Mouse (Mus musculus): ENCODE results near the gene Mtx1.
"Not testable (repeated sequence)": the region's sequence is repeated elsewhere in the genome, so short reads cannot be mapped to it uniquely, and the experiment has no call there.

Gene Mtx1

DNA sequence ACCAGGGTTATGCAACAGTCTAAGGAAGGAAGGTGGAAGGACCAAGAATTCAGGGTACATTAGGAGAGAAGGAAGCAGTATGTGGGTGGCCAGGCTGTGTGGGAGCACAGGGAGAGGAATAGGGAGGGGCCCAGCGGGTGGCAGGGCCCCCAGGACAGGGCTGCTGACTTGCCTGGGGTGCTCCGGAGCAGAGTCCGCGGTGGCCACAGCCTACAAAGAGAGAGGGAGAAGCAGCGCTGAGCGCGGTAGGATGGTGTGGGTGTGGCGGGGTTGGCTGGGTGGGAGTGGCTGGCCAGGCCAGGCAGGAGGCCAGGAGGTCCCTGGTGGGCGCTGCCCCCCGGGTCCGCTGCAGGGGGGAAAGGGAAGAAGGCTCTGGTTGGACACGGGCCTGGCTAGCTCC is 11.6 kb upstream of the Mtx1 start:
- no peak for DNase-seq

GRCm38 (mm10) chr3:89237682-89238081 is 10.8 kb upstream of the Mtx1 start:
- DNase-seq = no peak

GRCm38 (mm10) chr3:89236516-89236915 is 9.6 kb upstream of the Mtx1 start:
- no peak for DNase-seq

GRCm38 (mm10) chr3:89233562-89234110 is 6.7 kb upstream of the Mtx1 start:
- peak; percentile 63 for DNase-seq

- peak; percentile 50 for DNase-seq
These were observed 5.7 kb upstream of the Mtx1 start for GRCm38 (mm10) chr3:89232614-89233013.

DNA sequence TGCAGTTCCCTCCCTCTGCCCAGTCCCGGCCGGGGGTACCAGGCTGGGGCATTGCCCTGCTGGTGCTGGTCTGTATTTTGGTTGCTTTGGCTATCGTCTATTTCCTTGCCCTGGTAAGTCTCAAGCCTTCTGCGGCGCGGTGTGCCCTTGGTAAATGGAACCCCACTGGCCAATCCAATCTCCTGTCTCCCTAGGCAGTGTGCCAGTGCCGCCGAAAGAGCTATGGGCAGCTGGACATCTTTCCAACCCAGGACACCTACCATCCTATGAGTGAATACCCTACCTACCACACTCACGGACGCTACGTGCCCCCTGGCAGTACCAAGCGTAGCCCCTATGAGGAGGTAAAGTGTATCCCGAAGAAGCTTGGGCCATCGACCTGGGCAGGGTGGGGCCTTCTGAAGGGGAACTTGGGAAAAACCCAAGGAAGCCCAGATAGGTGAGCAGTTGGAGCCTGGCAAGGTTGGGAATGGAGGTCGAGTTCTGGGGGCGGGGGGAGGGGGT is 4.9 kb upstream of the Mtx1 start:
- DNase-seq = no peak

DNA sequence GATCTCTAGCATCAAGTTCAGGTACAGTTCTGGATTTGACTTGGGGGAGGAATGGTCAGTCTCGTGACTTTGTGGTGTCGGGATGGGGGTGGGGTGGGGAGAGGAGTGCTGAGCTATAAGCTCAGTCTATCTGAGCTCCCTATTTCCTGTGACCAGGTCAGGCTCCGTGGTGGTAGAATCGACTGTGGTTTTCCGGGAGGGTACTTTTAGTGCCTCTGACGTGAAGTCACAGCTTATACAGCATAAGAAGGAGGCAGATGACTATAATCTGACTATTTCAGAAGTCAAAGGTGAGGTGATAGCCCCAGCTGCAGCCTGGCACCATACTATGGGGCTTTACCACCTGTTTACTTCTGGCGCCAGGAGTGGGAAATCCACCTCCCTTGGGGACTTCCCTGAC is 4.5 kb upstream of the Mtx1 start:
- no peak for DNase-seq

DNA sequence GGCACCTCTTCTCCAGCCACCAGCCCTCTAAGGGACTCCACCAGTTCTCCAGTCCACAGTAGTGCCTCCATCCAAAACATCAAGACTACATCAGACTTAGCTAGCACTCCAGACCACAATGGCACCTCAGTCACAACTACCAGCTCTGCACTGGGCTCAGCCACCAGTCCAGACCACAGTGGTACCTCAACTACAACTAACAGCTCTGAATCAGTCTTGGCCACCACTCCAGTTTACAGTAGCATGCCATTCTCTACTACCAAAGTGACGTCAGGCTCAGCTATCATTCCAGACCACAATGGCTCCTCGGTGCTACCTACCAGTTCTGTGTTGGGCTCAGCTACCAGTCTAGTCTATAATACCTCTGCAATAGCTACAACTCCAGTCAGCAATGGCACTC is 3.7 kb upstream of the Mtx1 start:
- no peak for DNase-seq

- no peak for DNase-seq
These were observed 2.4 kb upstream of the Mtx1 start for GRCm38 (mm10) chr3:89229276-89229675.

GRCm38 (mm10) chr3:89228836-89229235 is 1.9 kb upstream of the Mtx1 start, which contains the start of gene Muc1:
Gene Muc1, plus strand, starts transcription at chr3:89229057.
- DNase-seq = peak; percentile 59

DNA sequence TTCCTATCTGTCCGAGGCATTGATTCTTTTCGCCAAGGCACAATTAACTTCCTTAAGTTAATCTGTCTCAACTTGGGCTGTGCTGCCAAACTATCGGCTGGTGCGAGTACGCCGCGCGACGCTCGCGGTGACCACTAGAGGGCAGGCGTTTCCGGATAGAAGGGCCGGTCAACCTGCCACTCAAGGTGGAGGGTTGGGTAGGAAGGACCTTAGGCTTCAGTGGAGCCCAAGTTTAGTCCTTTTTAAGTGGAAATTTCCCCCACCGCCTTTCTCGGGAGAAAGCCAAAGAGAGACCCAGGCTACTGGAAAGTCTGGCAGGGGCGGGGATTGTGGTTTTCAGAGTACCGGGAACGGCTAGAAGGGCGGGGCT is 1.3 kb upstream of the Mtx1 start:
- peak; percentile 94 for DNase-seq

DNA sequence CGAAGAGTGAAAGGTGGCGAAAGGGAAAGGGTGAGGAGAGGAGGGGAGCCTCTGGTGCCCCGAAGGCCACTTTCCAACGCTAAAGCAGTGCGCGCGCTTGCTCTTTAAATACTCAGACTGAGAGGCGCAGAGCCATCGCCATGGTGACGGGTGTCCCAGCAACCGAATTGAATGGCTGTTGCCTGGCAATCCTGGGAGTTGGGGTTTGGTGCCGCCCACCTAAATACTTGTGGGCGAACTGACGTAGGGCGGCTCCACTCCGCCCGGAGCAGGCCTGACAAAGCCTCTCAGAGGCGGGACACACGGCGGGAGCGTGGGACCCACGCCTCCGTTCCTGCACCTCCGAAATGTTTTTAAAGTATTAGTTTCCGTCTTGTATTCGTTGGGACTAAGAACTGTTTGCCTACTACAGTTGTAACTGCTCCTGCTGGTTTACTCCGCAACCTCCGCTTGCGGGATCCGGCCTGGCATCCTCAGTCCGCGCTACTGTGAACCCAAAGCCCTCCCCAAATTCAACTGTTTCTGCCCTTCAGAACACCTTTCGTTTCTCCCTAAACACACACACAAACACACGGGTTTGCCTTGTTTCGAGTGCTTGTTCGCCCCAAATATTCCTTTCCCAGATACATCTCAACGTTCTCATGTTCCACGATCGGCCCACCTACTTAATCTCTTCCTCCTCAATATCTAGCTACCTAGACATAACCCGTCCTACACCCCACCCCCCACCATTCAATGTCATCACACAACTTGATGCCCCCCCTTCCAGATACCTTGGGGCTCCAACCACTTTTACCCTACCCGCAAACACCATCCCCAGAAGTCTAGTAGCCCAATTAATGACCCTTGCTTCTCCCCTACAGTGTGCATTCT is 655 bp upstream of the Mtx1 start:
- DNase-seq = peak; percentile 90

GRCm38 (mm10) chr3:89226361-89226760 is 527 bp downstream of the Mtx1 start:
- DNase-seq = no peak

DNA sequence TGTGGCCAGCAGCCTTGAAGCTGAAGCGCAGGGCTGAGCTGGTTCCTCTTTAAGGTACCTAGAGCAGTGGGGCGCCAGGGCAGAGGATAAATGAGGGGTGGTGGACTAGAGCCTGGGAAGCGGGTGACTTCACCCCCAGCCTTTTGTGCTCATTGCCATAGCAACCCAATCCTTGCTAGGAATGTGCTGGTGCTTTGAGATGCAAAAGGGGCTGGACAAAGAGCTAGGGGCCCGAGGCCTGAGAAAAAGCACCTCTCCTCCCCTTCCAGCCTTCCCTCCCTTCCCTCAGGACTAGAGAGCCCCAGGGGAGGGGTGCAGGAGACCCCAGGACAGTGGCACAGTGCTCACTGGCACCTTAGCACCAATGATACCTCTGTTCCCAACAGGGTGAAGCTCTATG is 970 bp downstream of the Mtx1 start:
- DNase-seq = no peak

DNA sequence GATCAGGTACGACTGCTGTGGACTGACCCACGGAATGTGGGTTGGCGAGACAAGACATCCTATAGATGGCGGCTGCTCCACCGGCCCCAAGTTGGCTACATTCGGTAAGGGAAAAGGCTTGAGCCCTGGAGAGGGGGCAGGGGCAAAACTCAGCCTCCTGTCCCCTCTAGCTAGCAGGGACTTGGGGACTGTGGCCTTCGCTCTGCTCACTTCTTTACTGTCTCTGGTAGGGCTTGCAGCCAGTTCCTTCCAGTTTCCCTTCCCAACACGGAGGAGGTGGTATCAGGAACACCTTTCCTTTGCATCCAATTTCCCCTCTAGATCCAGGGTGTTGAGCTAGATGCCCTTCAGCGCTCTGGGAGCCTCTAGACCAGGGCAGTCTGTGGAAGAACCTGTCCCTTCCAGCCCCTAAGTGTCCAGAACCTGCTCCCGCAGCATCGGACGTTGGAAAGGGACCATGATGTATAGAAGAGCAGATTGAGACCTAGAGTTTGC is 1.5 kb downstream of the Mtx1 start:
- no peak for DNase-seq

DNA sequence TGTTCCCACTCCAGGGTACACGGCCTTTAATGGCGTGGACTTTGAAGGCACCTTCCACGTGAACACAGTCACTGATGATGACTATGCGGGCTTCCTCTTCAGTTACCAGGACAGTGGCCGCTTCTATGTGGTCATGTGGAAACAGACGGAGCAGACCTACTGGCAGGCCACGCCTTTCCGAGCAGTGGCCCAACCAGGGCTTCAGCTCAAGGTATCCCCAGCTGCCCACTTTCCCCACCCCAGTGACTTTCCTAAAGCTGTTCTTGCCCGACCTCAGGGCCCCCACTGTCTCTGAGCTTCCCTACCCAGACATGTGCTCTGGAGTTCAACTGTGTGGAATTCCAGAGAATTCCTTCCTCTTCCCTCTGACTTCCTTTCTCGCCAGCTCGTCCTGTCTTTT is 2.1 kb downstream of the Mtx1 start:
- DNase-seq = no peak

DNA sequence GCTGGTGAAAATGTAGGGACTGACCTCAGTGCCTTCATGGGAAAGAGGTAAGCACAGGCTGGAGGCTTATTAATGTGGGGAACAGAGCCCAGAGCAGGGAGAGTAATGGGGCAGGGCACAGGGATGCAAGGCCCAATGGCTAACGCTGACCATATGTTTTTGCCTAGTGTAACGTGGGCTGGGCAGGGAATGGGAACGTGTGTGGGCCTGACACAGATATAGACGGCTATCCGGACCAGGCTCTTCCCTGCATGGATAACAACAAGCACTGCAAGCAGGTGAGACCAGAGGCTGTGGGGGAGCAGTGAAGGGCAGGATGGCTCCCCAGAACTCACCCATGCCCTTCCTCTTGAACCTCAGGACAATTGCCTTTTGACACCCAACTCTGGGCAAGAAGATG is 5.7 kb downstream of the Mtx1 start:
- no peak for DNase-seq

DNA sequence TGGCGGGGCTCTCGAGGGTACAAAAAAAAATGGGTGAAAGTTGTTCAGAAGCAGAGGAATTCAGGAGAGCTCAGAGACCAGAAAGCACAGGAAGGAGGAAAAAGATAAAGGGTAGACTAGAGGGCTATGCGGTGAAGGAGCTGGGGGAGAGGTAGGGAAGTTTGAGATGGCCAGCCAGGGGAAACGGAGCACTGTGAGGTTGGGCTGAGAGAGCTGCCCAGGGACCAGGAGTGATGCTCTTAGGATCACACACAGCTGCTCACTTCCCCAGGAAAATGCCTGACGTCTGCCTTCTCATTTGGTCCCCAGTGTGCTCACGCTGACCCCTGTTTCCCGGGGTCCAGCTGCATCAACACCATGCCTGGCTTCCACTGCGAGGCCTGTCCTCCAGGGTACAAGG is 7.3 kb downstream of the Mtx1 start:
- no peak for DNase-seq

GRCm38 (mm10) chr3:89218271-89218670 is 8.6 kb downstream of the Mtx1 start:
- DNase-seq = no peak

GRCm38 (mm10) chr3:89216407-89216806 is 10.5 kb downstream of the Mtx1 start:
- DNase-seq = not testable (repeated sequence)

DNA sequence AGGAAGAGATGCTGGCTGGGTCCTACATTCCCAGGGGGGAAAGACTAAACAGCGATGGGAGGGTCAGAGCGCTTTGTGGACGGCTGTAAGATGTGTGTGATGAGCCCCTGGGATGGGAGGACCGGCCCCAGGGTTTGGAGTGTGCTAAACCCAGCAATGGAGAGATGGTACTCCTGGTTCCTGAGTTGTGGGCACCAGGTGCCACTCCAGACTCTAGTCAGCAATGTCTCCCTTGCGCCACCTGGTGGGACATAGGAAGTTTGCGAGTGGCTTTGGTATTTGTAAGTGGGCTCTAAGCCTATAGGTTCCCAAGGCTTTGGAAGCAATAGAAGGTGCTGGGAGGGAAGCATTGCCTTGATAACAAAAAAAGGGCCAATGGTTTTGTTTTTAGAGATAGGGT is 11.0 kb downstream of the Mtx1 start:
- peak; percentile 89 for DNase-seq

- no peak for DNase-seq
These were observed 12.0 kb downstream of the Mtx1 start, which contains the start of gene Thbs3 for GRCm38 (mm10) chr3:89214681-89215411. Gene Thbs3, plus strand, starts transcription at chr3:89215180.

DNA sequence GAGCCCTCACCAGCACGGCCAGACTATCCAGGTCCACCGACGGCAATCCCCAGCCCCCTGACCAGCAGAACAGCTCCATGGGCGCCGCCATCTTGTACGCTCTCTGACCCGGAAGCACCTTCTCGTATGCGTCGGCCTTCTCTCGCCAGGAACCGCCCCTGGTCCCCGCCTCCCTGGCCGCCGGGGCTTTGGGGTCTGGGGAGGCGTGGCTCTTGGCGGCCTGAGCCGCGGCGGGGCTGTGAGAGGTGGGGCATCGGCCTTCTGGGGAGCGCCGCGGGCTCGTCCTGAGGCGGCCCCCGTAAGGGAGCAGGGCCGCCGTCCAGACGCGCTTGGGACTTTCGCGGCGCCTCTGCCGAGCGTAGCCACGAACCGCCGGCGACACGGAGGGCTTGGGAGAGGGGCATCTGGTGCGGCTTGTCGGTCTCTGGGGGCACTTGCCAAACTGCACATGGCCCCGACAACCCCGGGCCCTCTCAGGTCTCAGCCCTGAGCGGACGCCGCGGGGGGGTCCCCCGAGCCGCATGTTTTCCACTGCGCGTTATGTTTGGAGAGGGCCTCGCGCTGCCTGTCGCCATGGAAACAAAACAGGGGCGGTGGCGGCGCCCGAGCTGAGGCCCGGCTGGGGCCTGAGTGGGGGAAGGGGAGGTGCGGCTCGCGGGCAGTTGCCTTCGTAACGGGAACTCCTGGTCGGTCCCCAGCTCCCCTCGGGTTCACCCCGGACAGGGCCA is 12.9 kb downstream of the Mtx1 start:
- DNase-seq = peak; percentile 93

Measured in lung, postnatal 14 days (tissue).